Mouse (Mus musculus) testis, adult 2 months (tissue): ENCODE measurements at regions not wholly inside any gene's neighbourhood (a gene's known extent, or its start where the extent isn't known, plus 50 kb on each side); places are given as distances from the start of the nearest gene placed in this dataset.

Source experiments
- CTCF ChIP-seq: fragments of 200-500 bp; IDR thresholded peaks from 2 replicates; pipeline ENCODE4 v1.5.1; 2012; ENCODE audit warnings: low read depth, mild to moderate bottlenecking, inconsistent platforms, low read length, moderate library complexity; ENCODE audit not compliant: control insufficient read depth, insufficient read depth, insufficient replicate concordance
- POLR2A ChIP-seq: fragments of 200-500 bp; IDR thresholded peaks from 2 replicates; pipeline ENCODE4 v1.6.1; 2012; ENCODE audit warnings: low read depth, mild to moderate bottlenecking, inconsistent platforms, low read length, moderate library complexity; ENCODE audit not compliant: control insufficient read depth

DNA sequence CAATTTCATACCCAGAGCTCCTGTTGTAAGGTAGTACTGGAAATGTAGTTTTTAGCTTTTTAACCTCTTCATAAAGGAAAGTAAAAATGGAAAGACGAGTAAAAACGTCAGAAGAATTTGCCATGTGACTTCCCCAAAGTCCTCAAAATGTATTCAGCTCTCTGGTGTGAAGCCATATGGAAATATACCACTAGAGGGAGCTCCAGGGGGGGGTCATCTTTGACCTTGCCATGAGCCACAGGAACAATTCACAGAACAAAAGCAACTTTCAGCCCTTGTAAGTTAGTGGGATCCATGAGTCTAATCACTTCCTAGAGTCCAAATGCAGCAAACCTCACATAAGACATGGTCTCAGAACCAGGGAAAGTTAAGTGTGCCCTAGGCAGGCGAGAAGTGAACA lies 354.1 kb upstream of the Jmjd1c start:
- no peak for TF ChIP-seq POLR2A
- TF ChIP-seq CTCF: no peak
